Mouse (Mus musculus) CD4-positive helper T cell, adult 2 months (primary cell): ENCODE results near the gene Acvrl1.

Experiments
- DNase-seq: peaks from one replicate; pipeline ENCODE4 v3.0.0-alpha.2; 2012; ENCODE audit warnings: low read depth, missing footprints, low spot score

Acvrl1 gene

DNA sequence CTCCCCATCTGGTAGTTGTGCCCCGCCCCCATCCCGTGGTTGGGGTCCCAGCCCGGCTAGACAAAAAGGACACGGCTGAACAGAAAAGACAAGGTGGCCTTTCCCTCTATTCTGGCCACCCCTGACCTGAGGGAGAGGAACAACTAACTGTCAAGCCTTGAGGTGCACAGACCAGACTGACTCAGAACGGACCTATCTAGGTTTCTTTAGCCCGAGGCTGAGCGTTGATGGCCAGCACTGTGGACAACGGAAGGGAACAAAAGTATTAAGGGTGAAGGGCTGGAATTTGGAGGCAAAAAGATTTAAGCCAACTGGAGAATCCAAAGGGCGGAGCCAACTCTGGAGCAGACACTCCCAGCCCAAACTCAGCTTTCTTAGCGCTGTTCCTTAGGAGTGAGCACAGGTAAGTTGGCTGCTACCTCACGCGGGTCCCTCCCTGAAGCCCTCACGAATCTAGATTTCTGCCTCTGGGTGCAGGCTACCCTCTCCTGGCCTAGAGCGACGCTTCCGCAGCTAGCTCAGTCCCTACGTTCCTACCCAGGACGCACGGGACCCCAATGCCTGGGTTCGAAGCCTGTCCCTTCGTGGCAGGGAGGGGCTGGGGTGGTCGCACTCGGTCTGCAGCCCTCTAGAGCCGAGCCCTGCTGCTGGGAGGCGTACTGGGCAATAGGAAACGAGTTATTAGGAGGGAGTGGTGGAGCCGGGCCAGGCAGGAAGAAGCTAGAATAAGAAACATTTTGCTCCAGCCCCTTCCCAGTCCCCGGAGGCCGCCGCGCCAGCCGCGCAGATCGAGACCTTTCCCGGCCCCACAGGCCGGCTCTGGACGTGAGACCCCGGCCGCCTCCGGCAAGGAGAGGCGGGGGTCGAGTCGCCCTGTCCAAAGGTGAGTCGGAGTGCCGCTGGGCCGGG is at the start of gene Acvrl1:
Acvrl1 (plus strand) TSS at position 342 of the 909 bp plus-strand sequence.
- DNase-seq: no peak

- peak; percentile 26 for DNase-seq
Measured at GRCm38 (mm10) chr15:101078731-101079156, 49.6 kb upstream of the Acvrl1 start.

- DNase-seq: no peak
Measured at GRCm38 (mm10) chr15:101080031-101080520, 48.2 kb upstream of the Acvrl1 start.

DNA sequence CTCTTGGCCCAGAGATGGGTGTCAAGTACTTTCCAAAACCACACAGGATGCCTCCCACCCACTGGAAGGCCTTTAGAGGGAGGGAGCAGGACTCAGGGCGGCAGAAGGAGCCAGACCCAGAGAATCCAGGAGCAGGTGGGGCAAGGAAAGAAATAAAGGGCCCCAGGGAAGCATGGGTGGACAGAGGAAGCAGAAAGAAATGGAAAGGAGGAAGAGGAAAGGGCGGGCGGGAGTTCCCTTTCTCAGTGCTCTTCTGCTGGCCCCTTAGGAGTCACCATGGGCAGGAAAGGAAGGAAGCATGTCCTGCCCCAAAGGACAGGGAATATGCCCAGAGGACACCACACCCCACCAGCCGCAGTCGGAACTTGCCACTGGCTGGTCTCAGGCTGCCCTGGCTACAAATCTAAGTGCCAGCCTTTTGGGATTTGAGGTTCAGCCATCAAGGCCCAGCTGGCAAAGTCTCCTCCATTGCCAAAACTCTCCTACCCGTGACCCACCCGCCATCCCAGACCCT is 47.2 kb upstream of the Acvrl1 start:
- DNase-seq: no peak

GRCm38 (mm10) chr15:101082236-101082635 is 46.1 kb upstream of the Acvrl1 start:
- DNase-seq: no peak

- DNase-seq: no peak
Measured at GRCm38 (mm10) chr15:101084499-101084898, 43.8 kb upstream of the Acvrl1 start.

DNA sequence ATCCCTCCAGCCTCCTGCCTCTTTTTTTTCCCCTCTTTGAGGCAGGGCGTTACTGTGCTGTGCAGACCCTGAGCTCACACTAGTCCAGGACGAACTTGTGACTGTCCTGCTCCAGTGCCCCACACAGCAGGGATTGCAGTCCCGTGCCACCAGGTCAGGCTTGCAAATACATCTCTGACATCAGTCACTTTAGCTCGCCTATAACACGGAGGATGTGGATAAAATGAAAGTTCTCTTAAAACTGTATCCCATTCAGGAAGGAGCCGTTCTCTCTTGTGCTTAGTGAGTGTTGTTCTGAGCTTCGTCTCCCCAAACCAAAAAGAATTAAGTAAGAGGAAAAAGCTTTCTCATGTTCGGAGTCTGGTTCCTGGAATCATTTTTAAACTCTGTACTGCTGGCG is 41.9 kb upstream of the Acvrl1 start:
- DNase-seq: no peak

GRCm38 (mm10) chr15:101086956-101087355 is 41.4 kb upstream of the Acvrl1 start:
- no peak for DNase-seq

- DNase-seq: no peak
Measured at GRCm38 (mm10) chr15:101088291-101088690, 40.0 kb upstream of the Acvrl1 start.

DNA sequence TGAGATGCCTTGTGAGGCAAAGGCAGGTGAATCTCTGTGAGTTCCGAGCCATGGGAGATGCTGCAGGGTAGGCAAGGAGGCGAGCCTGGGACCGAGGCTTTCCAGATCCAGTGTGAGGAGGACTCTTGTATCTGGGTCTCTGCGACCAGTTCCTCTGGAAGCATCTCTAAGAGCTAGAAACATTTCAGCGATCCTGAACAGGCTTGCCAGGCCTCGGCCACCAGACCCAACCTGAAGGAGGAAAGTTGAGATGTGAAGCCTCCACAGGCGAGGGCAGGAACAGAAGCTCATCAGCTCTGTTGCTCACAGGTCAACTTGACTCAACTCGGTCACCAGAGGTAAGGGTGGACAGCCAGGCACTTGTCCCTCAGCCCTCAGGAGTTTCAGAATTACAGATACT is 36.8 kb upstream of the Acvrl1 start:
- no peak for DNase-seq

DNA sequence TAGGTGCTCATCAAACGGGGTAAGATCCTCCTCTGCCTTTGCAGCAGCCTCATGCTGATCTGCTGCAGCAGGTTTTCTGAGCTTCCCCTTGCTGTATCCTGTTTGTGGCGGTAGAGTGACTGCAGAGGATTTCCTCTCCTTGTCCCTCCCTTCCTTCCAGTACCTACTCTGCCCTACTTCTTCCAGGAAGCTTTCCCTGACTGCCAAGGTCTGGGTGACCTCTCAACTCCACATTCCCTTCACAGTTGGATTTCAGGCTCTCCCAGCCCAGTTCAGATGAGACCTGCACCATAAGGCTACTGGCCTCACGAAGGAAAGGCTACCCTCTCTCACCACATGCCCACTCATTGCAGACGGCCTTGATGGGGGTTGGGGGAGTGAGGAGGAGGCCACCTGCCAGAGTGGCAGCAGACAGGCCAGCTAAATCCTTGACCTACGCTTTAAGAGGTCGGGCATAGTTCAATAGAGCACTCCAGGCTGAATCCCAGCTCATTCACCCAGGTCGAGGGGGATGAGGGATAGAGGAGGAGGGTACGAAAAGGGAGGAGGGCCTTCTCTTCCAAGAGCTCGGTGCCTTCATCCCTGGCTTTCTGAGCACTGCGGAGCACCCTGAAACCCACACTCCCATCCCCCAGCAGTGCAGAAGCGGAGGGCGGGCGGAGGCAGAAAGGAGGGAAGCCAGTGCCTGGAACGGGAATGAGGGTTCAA is 36.0 kb upstream of the Acvrl1 start:
- no peak for DNase-seq

- no peak for DNase-seq
Measured at GRCm38 (mm10) chr15:101092829-101093648, 35.3 kb upstream of the Acvrl1 start.

GRCm38 (mm10) chr15:101093988-101094387 is 34.3 kb upstream of the Acvrl1 start:
- no peak for DNase-seq

GRCm38 (mm10) chr15:101094979-101095378 is 33.3 kb upstream of the Acvrl1 start:
- no peak for DNase-seq

- DNase-seq: no peak
Measured at GRCm38 (mm10) chr15:101095392-101095791, 32.9 kb upstream of the Acvrl1 start.

GRCm38 (mm10) chr15:101097985-101098651 is 30.2 kb upstream of the Acvrl1 start:
- no peak for DNase-seq

- no peak for DNase-seq
Measured at GRCm38 (mm10) chr15:101100996-101101395, 27.3 kb upstream of the Acvrl1 start.

DNA sequence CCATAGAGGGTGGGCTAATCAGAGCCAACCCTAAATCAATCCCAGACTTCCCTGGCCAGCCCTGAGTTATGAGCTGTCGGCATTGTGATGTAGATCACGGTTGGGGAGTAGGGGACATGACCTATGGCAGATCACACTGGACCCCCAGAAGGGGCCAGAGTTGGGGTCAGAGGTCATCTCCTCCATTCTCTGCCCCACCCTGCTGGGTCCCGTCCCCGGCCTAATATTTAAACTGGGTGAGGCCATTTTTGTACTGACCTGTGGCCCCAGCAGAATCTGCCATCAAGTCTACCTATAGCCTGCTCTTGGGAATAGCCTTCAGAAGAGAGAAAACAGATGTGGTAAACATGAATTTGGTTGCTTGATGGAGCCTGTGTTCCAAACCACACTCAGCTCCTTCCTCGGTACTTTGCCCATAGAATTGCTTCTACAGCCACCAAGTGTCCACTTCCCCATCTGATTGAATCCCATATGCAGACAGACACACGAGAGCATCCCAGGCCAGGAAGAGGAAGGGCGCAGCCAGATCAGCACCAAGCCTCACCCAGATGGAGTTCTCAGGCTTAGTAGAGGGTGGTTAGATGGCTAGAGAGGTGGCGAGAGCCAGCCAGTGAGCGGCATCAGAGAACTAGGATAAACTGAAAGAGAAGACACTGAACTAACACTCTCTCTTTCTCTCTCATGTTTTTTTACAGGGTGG is 24.6 kb upstream of the Acvrl1 start:
- DNase-seq: no peak

DNA sequence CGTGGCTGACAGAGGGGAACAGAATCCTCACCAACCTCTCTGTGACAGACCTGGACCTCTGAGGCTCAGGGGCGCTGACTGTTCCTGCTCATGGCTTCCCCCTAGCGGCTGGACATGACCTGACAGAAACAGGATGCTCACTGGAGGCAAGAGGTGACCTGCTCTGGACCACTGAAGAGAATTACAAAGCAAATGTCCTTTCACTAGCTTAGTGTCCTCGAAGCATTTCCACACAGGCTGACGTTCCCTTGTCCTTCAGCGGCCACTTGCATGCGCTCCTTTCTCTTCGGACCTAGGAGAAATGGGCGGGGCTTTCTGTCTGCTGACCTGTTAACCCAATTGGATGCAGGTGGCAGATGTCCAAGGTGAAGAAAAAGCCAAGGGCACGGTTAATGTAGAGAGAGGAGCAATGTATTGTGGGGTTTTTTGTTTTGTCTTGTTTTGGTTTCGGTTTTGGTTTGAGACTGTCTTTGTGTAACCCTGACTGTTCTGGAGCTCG is 22.8 kb upstream of the Acvrl1 start:
- peak; percentile 72 for DNase-seq

DNA sequence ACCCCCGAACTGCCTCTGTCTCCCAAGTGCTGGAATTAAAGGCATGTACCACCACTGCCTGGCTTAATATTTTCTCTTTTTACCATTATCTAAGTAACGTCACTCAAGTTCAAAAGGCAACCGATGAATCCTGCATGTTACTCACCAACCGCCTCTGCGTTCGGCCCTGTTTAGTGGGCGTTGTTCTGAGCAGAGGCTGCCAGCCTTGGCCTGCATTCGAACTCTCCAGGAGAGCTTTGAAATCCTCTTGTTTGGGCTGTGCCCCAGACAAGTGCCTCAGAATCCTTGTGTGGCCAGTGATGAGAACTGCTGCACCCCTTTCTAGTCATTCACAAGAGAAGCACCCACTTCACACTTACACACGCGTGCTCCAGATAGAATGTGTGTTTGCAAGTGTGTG is 22.3 kb upstream of the Acvrl1 start:
- no peak for DNase-seq
